Mouse (Mus musculus): ENCODE results near the gene Epor. TPM values are rescaled to one million over a fixed set of nuclear protein-coding genes. Genes with fewer than 3 reads are reported as not detected.

Epor gene
- polyA plus RNA-seq, 1 experiment from 2014 or later = 4.9 TPM

DNA sequence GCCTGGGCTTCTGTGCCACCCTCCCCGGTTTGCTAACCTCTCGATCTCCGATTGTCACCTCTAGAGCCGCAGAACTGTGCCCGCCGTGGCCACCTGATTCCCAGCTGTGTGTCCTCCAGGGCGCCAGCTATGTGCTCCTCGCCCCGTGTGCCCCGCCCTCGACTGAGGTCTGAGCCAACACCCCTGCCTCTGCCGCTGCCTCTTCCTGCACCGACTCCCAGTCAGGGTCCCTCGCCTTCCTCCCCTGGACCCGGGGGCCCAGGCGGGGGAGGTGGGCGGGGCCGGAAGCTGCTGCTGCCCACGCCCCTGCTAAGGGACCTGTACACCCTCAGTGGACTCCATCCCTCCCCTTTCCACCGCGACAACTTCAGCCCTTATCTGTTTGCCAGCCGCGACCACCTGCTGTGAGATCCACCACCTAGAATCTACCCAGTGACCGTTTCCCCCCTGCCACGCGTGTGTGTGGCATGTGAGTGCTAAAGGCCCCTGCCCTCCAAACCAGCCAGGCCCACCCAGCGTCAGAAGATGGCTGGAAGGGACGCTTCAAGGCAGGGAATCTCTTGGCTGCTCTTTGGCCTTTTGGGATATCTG lies 15.7 kb downstream of the Epor start:
- Histone ChIP-seq H3K27me3 (ENCODE audit: control insufficient read depth, insufficient read depth, low read length) (peaks cover 26% of the 10 kb centered on the region), H3K4me3 (ENCODE audit: control insufficient read depth in 1 of 2, insufficient read depth in 1 of 2, low read depth in 1 of 2, low read length in 2 of 2) (no peak overlapping the region), H3K4me2 (ENCODE audit: low read length) (peak overlapping the region; percentile 9; the same call in 1 of the 2 replicates), H3K4me1 (ENCODE audit: control insufficient read depth in 2 of 2, insufficient read depth in 2 of 2, low read length in 2 of 2) (0 out of 4 replicates have a peak, but pooled peaks cover 0 to 3% of the 10 kb centered on the region in 2 experiments), H3K9ac (ENCODE audit: low read length) (no peak overlapping the region), H3K36me3 (ENCODE audit: control insufficient read depth, insufficient read depth, low read length) (no peaks in the 10 kb centered on the region), H3K9me3 (ENCODE audit: control insufficient read depth, low read length) (no peaks in the 10 kb centered on the region), H3K27ac (replicated peaks in 1 of 2; ENCODE audit: control insufficient read depth in 1 of 2, insufficient read depth in 1 of 2, low read depth in 2 of 2, low read length in 2 of 2) (no peak overlapping the region)
- no peak for ATAC-seq (ENCODE audit: insufficient number of reproducible peaks, insufficient read depth, low FRiP score, low read depth)
- 4% methylated on average over 28 of the region's 28 CpGs for WGBS

DNA sequence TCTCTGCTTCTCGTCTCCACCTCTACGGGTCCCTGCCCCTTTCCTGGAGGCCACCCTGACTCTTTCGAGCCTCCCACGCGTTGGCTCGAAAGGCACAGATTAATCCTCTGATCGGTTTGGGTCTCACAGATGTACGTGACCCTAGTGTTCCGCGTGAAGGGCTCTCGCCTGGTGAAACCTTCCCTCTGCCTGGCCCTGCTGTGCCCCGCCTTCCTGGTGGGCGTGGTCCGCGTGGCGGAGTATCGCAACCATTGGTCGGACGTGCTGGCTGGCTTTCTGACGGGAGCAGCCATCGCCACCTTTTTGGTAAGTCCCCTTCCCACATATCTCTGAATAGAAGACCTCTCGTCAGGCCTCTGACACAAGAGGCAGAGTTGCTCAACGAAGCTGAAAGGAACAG lies 19.0 kb downstream of the Epor start:
- H3K36me3 ChIP-seq (ENCODE audit: control insufficient read depth, insufficient read depth, low read length) = no peaks in the 10 kb centered on the region
- no peaks in the 10 kb centered on the region for H3K9me3 ChIP-seq (ENCODE audit: control insufficient read depth, low read length)
- no peak overlapping the region for H3K27ac ChIP-seq (replicated peaks in 1 of 2; ENCODE audit: control insufficient read depth in 1 of 2, insufficient read depth in 1 of 2, low read depth in 2 of 2, low read length in 2 of 2)
- WGBS = 13% methylated on average over 23 of the region's 23 CpGs
- H3K4me2 ChIP-seq (ENCODE audit: low read length) = peak overlapping the region; percentile 22
- no peak for ATAC-seq (ENCODE audit: insufficient number of reproducible peaks, insufficient read depth, low FRiP score, low read depth)
- H3K4me1 ChIP-seq (ENCODE audit: control insufficient read depth in 2 of 2, insufficient read depth in 2 of 2, low read length in 2 of 2) = 0 out of 4 replicates have a peak, but pooled peaks cover 0 to 3% of the 10 kb centered on the region in 2 experiments
- peaks cover 26% of the 10 kb centered on the region for H3K27me3 ChIP-seq (ENCODE audit: control insufficient read depth, insufficient read depth, low read length)
- H3K4me3 ChIP-seq (ENCODE audit: control insufficient read depth in 1 of 2, insufficient read depth in 1 of 2, low read depth in 1 of 2, low read length in 2 of 2) = no peak overlapping the region
- H3K9ac ChIP-seq (ENCODE audit: low read length) = no peak overlapping the region

DNA sequence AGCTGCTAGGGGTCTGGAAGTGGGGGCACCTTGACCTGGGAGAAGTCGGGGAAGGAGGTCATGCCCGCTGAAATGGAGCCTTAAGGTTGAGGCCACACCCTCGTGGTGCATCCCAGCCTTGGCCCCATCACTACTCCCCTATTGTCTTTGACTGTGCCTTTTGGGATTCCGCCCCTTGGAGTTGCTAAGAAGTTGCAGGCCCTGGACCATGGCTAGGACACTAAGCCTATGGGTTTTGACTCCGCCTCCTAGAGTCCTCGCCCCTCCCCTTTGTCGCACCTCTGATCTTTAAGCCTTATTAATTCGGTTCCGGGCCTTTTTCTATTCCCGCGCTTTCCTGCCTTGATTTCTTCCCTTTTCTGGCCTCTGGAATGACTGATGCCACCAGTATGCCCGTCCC lies 19.7 kb downstream of the Epor start:
- Histone ChIP-seq H3K4me1 (ENCODE audit: control insufficient read depth in 2 of 2, insufficient read depth in 2 of 2, low read length in 2 of 2) (0 out of 4 replicates have a peak, but pooled peaks cover 0 to 3% of the 10 kb centered on the region in 2 experiments), H3K27ac (replicated peaks in 1 of 2; ENCODE audit: control insufficient read depth in 1 of 2, insufficient read depth in 1 of 2, low read depth in 2 of 2, low read length in 2 of 2) (no peak overlapping the region), H3K9me3 (ENCODE audit: control insufficient read depth, low read length) (no peaks in the 10 kb centered on the region), H3K36me3 (ENCODE audit: control insufficient read depth, insufficient read depth, low read length) (no peaks in the 10 kb centered on the region), H3K4me2 (ENCODE audit: low read length) (no peak overlapping the region), H3K27me3 (ENCODE audit: control insufficient read depth, insufficient read depth, low read length) (peaks cover 26% of the 10 kb centered on the region), H3K9ac (ENCODE audit: low read length) (no peak overlapping the region), H3K4me3 (ENCODE audit: control insufficient read depth in 1 of 2, insufficient read depth in 1 of 2, low read depth in 1 of 2, low read length in 2 of 2) (no peak overlapping the region)
- 38% methylated on average over 12 of the region's 12 CpGs for WGBS
- no peak for ATAC-seq (ENCODE audit: insufficient number of reproducible peaks, insufficient read depth, low FRiP score, low read depth)

DNA sequence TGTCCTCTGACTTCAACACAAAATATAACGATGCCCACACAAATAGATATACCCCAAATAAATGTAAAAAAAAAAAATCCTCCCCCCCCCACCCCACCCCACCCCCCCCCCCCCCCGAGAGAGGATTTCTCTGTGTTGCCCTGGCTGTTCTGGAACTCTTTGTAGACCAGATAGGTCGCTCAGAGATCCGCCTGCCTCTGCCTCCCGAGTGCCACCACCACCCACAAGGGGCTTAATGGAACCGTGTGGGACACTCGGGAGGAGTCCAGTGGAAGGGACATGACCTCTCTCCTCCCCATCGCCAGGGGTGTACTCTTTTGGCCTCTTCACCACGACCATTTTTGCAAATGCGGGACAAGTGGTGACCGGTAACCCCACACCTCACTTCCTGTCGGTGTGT lies 20.3 kb downstream of the Epor start:
- Histone ChIP-seq H3K4me2 (ENCODE audit: low read length) (no peak overlapping the region), H3K9ac (ENCODE audit: low read length) (no peak overlapping the region), H3K4me3 (ENCODE audit: control insufficient read depth in 1 of 2, insufficient read depth in 1 of 2, low read depth in 1 of 2, low read length in 2 of 2) (no peak overlapping the region), H3K4me1 (ENCODE audit: control insufficient read depth in 2 of 2, insufficient read depth in 2 of 2, low read length in 2 of 2) (0 out of 4 replicates have a peak, but pooled peaks cover 0 to 3% of the 10 kb centered on the region in 2 experiments), H3K27ac (replicated peaks in 1 of 2; ENCODE audit: control insufficient read depth in 1 of 2, insufficient read depth in 1 of 2, low read depth in 2 of 2, low read length in 2 of 2) (no peak overlapping the region), H3K36me3 (ENCODE audit: control insufficient read depth, insufficient read depth, low read length) (no peaks in the 10 kb centered on the region), H3K9me3 (ENCODE audit: control insufficient read depth, low read length) (no peaks in the 10 kb centered on the region), H3K27me3 (ENCODE audit: control insufficient read depth, insufficient read depth, low read length) (peaks cover 21% of the 10 kb centered on the region)
- 64% methylated on average over 12 of the region's 12 CpGs for WGBS
- ATAC-seq (ENCODE audit: insufficient number of reproducible peaks, insufficient read depth, low FRiP score, low read depth) = no peak

DNA sequence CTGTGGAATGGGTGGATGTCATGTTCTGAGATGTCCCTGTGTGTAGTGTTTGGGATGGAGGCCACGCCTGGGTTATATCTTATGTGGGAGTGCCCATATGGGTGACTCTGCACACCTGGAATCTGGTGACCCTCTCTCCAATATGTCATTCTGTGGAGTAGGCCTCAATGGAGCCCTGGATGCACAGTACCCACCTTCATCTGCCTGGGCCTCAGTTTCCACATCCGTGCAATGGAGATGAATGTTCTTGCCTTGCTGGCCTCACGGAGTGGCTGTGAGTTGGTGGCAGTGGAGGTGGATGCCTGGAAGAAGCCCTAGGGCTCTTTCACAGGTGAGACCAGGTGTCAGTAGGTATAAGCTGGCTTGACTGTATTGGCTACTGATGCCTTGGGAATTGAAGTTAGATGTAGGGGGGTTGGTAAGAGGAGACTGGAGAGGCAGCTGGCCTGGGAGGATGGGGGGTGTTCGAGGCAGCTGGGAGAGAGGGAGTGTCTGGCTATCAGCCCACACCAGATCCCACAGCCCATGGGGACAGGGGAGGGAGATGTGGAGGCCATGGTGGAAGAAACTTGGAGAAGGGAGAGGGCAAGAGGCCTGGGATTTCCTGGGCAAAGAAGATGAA lies 25.0 kb downstream of the Epor start:
- Histone ChIP-seq H3K9ac (ENCODE audit: low read length) (no peak overlapping the region), H3K4me3 (ENCODE audit: control insufficient read depth in 1 of 2, insufficient read depth in 1 of 2, low read depth in 1 of 2, low read length in 2 of 2) (no peak overlapping the region), H3K4me1 (ENCODE audit: control insufficient read depth in 2 of 2, insufficient read depth in 2 of 2, low read length in 2 of 2) (peaks cover 0 to 2% of the 10 kb centered on the region in 2 experiments; a peak in 2 of 4 replicates), H3K27ac (replicated peaks in 1 of 2; ENCODE audit: control insufficient read depth in 1 of 2, insufficient read depth in 1 of 2, low read depth in 2 of 2, low read length in 2 of 2) (no peak overlapping the region), H3K27me3 (ENCODE audit: control insufficient read depth, insufficient read depth, low read length) (no peaks in the 10 kb centered on the region), H3K9me3 (ENCODE audit: control insufficient read depth, low read length) (no peaks in the 10 kb centered on the region), H3K4me2 (ENCODE audit: low read length) (no peak overlapping the region), H3K36me3 (ENCODE audit: control insufficient read depth, insufficient read depth, low read length) (no peaks in the 10 kb centered on the region)
- no peak for ATAC-seq (ENCODE audit: insufficient number of reproducible peaks, insufficient read depth, low FRiP score, low read depth)
- 74% methylated on average over 4 of the region's 4 CpGs for WGBS

DNA sequence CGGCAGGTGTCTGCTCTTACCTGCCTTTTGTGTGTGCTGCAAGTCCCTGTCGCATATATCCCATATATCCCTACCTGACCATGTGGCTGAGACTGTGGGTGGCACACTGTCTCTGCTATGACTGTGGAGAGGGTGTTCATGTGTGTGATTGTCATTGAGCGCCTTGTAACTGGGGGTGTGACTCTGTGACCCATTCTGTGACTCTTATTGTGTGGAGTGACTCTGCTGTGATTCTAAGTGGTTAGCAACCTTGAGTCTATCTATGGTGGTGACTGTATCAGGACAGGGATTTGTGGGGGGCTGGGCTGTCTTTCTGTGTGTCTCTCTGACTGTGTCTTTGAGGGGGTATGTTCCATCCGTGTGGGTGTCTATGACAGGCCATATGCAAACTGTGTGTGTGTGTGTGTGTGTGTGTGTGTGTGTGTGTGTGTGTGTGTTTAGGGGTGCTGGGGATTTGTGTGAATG lies 25.6 kb downstream of the Epor start:
- WGBS = 80% methylated on average over 4 of the region's 4 CpGs
- no peak for ATAC-seq (ENCODE audit: insufficient number of reproducible peaks, insufficient read depth, low FRiP score, low read depth)
- Histone ChIP-seq H3K4me2 (ENCODE audit: low read length) (peak overlapping the region; percentile 80), H3K9me3 (ENCODE audit: control insufficient read depth, low read length) (no peaks in the 10 kb centered on the region), H3K27ac (replicated peaks in 1 of 2; ENCODE audit: control insufficient read depth in 1 of 2, insufficient read depth in 1 of 2, low read depth in 2 of 2, low read length in 2 of 2) (no peak overlapping the region), H3K36me3 (ENCODE audit: control insufficient read depth, insufficient read depth, low read length) (no peaks in the 10 kb centered on the region), H3K27me3 (ENCODE audit: control insufficient read depth, insufficient read depth, low read length) (no peaks in the 10 kb centered on the region), H3K4me3 (ENCODE audit: control insufficient read depth in 1 of 2, insufficient read depth in 1 of 2, low read depth in 1 of 2, low read length in 2 of 2) (no peak overlapping the region), H3K4me1 (ENCODE audit: control insufficient read depth in 2 of 2, insufficient read depth in 2 of 2, low read length in 2 of 2) (peaks cover 0 to 2% of the 10 kb centered on the region in 2 experiments; a peak in 2 of 4 replicates), H3K9ac (ENCODE audit: low read length) (no peak overlapping the region)

DNA sequence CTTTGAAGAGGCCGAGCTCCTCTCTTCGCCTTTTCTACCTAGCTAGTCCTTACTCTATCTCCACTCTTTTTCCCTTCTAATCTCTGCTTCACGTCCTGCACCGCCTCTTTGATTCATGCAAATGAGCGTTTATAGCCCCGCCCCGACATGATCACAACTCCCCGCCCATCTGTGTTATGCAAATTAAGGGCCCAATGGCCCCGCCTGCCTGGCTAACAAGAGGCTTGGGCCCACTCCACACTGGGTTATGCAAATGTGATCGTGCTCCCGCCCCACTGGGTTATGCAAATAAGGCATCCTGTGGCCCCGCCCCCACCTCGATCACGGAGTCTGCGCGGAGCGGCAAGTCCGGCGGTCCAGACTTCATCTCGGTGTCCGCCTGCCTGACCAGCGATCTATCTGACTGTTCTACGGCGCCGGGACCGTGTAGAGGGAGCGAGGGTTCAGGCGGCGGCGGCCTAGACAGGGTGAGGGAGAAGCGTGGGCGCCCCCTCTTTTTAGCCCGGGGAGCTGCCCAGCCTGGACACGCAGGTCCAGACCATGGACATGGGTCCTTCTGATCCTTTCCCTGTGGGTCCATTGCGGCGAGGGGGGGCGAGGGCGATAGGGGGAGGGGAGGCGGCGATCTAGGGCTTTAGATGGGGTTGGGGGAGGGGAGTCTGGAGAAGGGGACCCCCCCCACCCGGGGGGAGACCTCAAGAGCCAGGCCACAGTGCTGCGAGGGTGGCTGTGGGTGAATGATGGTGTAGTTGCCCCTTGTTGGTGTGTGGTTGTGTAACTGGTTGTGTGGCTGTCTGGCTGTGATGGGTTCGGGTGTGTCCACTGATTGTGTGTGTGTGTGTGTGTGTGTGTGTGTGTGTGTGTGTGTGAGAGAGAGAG lies 26.4 kb downstream of the Epor start, which contains the start of gene Plppr2:
Gene Plppr2, plus strand, starts transcription at position 342 of the 879 bp plus-strand sequence.
- Histone ChIP-seq H3K4me3 (ENCODE audit: control insufficient read depth in 1 of 2, insufficient read depth in 1 of 2, low read depth in 1 of 2, low read length in 2 of 2) (peak within 1 kb of the TSS; percentile 52 to 69), H3K27me3 (ENCODE audit: control insufficient read depth, insufficient read depth, low read length) (no peaks in the 10 kb centered on the region), H3K27ac (replicated peaks in 1 of 2; ENCODE audit: control insufficient read depth in 1 of 2, insufficient read depth in 1 of 2, low read depth in 2 of 2, low read length in 2 of 2) (no peak within 1 kb of the TSS), H3K36me3 (ENCODE audit: control insufficient read depth, insufficient read depth, low read length) (no peaks in the 10 kb centered on the region), H3K9me3 (ENCODE audit: control insufficient read depth, low read length) (no peaks in the 10 kb centered on the region), H3K4me1 (ENCODE audit: control insufficient read depth in 2 of 2, insufficient read depth in 2 of 2, low read length in 2 of 2) (peaks cover under 1 to 2% of the 10 kb centered on the region in 2 experiments; a peak in 2 of 4 replicates), H3K9ac (ENCODE audit: low read length) (peak within 1 kb of the TSS; percentile 71), H3K4me2 (ENCODE audit: low read length) (peak within 1 kb of the TSS; percentile 80)
- WGBS = 3% methylated on average over 43 of the region's 43 CpGs
- ATAC-seq (ENCODE audit: insufficient number of reproducible peaks, insufficient read depth, low FRiP score, low read depth) = peak; percentile 95

Measured in heart, embryonic 14.5 days (tissue).